Mouse (Mus musculus) hindbrain, postnatal 0 days (tissue): ENCODE data around the gene Aqr. TPM values are rescaled to one million over a fixed set of nuclear protein-coding genes. Genes with fewer than 3 reads are reported as not detected.

ENCODE experiments used
- ATAC-seq: fragments of 200-750 bp; cut with Nextera tagmentation; 2 replicates; pipeline ENCODE4 v1.8.0; 2017; ENCODE audit warnings: mild to moderate bottlenecking, moderate TSS enrichment, moderate library complexity
- DNase-seq: peaks from one replicate; pipeline ENCODE4 v3.0.0-alpha.2; 2015; ENCODE audit warnings: low spot score
- H3K27ac ChIP-seq: fragments of 300-500 bp; sonication (generic); 2 replicates; pipeline ENCODE4 v1.5.1; 2014; ENCODE audit warnings: mild to moderate bottlenecking
- H3K27me3 ChIP-seq: fragments of 300-500 bp; sonication (generic); 2 replicates; pipeline ENCODE4 v1.6.1; 2014; ENCODE audit warnings: low read length, mixed read lengths; ENCODE audit not compliant: insufficient read depth
- H3K36me3 ChIP-seq: fragments of 300-500 bp; sonication (generic); 2 replicates; pipeline ENCODE4 v1.6.1; 2014; ENCODE audit warnings: low read length, mixed read lengths; ENCODE audit not compliant: insufficient read depth
- H3K4me1 ChIP-seq: fragments of 300-500 bp; sonication (generic); 2 replicates; pipeline ENCODE4 v1.6.1; 2014; ENCODE audit warnings: antibody characterized with exemption, low read length, mixed read lengths; ENCODE audit not compliant: insufficient read depth
- H3K4me2 ChIP-seq: fragments of 300-500 bp; sonication (generic); 2 replicates; pipeline ENCODE4 v1.6.1; 2014; ENCODE audit warnings: low read depth, mild to moderate bottlenecking, low read length, moderate library complexity, mixed read lengths
- H3K4me3 ChIP-seq: fragments of 300-500 bp; sonication (generic); 2 replicates; pipeline ENCODE4 v1.5.1; 2014; ENCODE audit warnings: low read length
- H3K9ac ChIP-seq: fragments of 300-500 bp; sonication (generic); replicated peaks from 2 replicates; pipeline ENCODE4 v1.6.1; 2014; ENCODE audit warnings: mild to moderate bottlenecking, low read length, moderate library complexity, mixed read lengths
- H3K9me3 ChIP-seq: fragments of 300-500 bp; sonication (generic); 2 replicates; pipeline ENCODE4 v1.6.1; 2016; ENCODE audit warnings: low read length, mixed read lengths
- CTCF ChIP-seq: IDR thresholded peaks from 2 replicates; pipeline ENCODE4 v1.5.1; 2016; ENCODE audit warnings: antibody characterized with exemption, control low read depth, low read depth
- WGBS: fragments of 180-500 bp; shearing (Covaris S2); extraction: QIAGEN DNeasy Blood & Tissue Kit; methylation state at CpG from one replicate; pipeline ENCODE4 v1.1.7; 2014; 5-methylcytosine and 5-hydroxymethylcytosine counted together
- polyA plus RNA-seq: library from polyadenylated mRNA; unstranded; fragments of >200 nt; fragmentation: Nextera tagmentation; extraction: Ambion mirVana; gene quantifications from 2 replicates; pipeline ENCODE4 v1.2.1, GENCODE M21; 2015
- total RNA-seq: library from RNA; depleted of rRNA; stranded (reverse); fragments of >200 nt; gene quantifications from 2 replicates; pipeline ENCODE4 v1.2.3, GENCODE M21; 2014

The Aqr gene
- total and polyA plus RNA-seq, 2 experiments from 2014 or later = 24.3 to 26.3 TPM

- Histone ChIP-seq H3K9ac (no peak overlapping the region), H3K27me3 (no peaks in the 10 kb centered on the region), H3K4me3 (no peak overlapping the region), H3K9me3 (no peaks in the 10 kb centered on the region), H3K4me1 (no peaks in the 10 kb centered on the region), H3K4me2 (no peak overlapping the region), H3K27ac (no peak overlapping the region), H3K36me3 (peaks cover 55% of the 10 kb centered on the region)
- 90% methylated on average over 6 of the region's 6 CpGs for WGBS
- ATAC-seq (no peak), DNase-seq (no peak)
- TF ChIP-seq CTCF = no peak
Measured at GRCm38 (mm10) chr2:114143842-114144241, 43.0 kb downstream of the Aqr start.

DNA sequence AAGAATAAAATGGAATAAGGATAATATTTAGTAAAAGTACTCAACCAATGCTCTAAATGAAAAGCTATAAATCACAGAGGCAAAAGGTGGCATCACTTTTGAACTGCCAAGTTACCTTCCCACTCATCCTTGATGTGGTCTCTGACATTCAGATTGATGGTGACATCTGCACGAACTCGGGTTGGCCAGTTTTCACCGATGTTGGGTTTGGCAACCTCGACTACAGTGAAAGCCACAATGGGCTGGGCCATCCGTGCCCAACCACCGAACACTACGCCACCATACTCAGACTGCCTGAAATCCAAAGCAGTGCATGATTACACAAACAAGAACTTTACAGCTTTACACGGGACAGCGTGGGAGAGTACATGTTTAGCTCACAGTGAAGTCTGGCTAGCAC, 50.1 kb downstream of the Aqr start:
- H3K4me3 ChIP-seq = no peak overlapping the region
- DNase-seq (no peak), ATAC-seq (no peak)
- no peak overlapping the region for H3K9ac ChIP-seq
- H3K36me3 ChIP-seq = peaks cover 54% of the 10 kb centered on the region
- no peaks in the 10 kb centered on the region for H3K4me1 ChIP-seq
- TF ChIP-seq CTCF = no peak
- no peak overlapping the region for H3K27ac ChIP-seq
- H3K27me3 ChIP-seq = no peaks in the 10 kb centered on the region
- no peak overlapping the region for H3K4me2 ChIP-seq
- no peaks in the 10 kb centered on the region for H3K9me3 ChIP-seq
- 95% methylated on average over 9 of the region's 9 CpGs for WGBS

DNA sequence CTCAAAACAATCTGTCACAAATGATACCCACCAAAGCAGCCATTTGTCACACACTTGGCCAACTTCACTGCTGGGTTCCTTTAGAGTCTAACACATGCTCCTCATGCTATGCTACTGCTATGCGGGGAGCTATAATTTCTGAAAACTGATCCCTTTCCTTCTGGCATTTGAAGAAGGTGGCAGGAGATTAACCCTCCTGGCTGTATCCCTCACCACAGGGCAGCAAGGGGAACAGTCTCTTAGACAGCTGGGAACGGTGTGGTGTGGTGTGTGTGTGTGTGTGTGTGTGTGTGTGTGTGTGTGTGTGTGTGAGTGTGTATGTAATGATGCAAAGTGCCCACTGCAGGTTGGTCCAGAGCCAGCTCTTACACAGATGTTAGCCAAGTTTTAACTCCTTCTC, 51.0 kb downstream of the Aqr start:
- H3K4me2 ChIP-seq = no peak overlapping the region
- no peak overlapping the region for H3K9ac ChIP-seq
- no peak overlapping the region for H3K27ac ChIP-seq
- H3K27me3 ChIP-seq = no peaks in the 10 kb centered on the region
- no peak for ATAC-seq
- 70% methylated on average over 2 of the region's 2 CpGs for WGBS
- H3K4me1 ChIP-seq = no peaks in the 10 kb centered on the region
- H3K4me3 ChIP-seq = no peak overlapping the region
- peaks cover 48% of the 10 kb centered on the region for H3K36me3 ChIP-seq
- DNase-seq = peak; percentile 2
- H3K9me3 ChIP-seq = no peaks in the 10 kb centered on the region
- no peak for TF ChIP-seq CTCF

GRCm38 (mm10) chr2:114133355-114133754, 53.5 kb downstream of the Aqr start:
- H3K27ac ChIP-seq = no peak overlapping the region
- H3K36me3 ChIP-seq = peaks cover 42% of the 10 kb centered on the region
- no peak for ATAC-seq
- H3K9me3 ChIP-seq = no peaks in the 10 kb centered on the region
- no peak overlapping the region for H3K4me2 ChIP-seq
- no peak overlapping the region for H3K4me3 ChIP-seq
- H3K27me3 ChIP-seq = no peaks in the 10 kb centered on the region
- H3K4me1 ChIP-seq = no peaks in the 10 kb centered on the region
- no peak for DNase-seq
- 97% methylated on average over 4 of the region's 4 CpGs for WGBS
- no peak overlapping the region for H3K9ac ChIP-seq
- no peak for TF ChIP-seq CTCF

DNA sequence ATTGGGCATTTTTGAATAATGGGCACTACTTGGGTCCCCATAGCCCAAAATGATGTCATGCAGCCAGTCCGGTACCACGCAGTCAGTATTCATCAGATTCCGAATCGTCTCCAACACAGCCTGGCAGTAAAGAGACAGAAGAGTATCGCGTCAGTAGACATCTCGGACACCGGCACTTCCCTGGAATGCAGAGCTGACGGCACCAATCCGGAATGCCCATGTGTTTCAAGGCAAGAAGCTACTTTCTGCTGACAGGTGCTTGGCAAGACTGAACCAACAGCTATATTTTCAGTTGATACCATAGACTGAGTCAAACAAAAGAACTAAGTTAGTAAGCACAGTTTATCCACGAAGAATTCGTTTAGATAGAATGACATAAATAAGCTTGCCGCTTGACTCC, 56.2 kb downstream of the Aqr start:
- H3K27ac ChIP-seq = no peak overlapping the region
- 96% methylated on average over 13 of the region's 13 CpGs for WGBS
- no peaks in the 10 kb centered on the region for H3K27me3 ChIP-seq
- no peaks in the 10 kb centered on the region for H3K4me1 ChIP-seq
- H3K4me2 ChIP-seq = no peak overlapping the region
- DNase-seq (no peak), ATAC-seq (no peak)
- H3K9me3 ChIP-seq = no peaks in the 10 kb centered on the region
- no peak overlapping the region for H3K9ac ChIP-seq
- TF ChIP-seq CTCF = no peak
- no peak overlapping the region for H3K4me3 ChIP-seq
- H3K36me3 ChIP-seq = peaks cover 40% of the 10 kb centered on the region

GRCm38 (mm10) chr2:114123304-114123703, 63.5 kb downstream of the Aqr start:
- DNase-seq (no peak), ATAC-seq (no peak)
- Histone ChIP-seq H3K9ac (no peak overlapping the region), H3K4me1 (no peaks in the 10 kb centered on the region), H3K4me2 (no peak overlapping the region), H3K27ac (no peak overlapping the region), H3K36me3 (peaks cover 35% of the 10 kb centered on the region), H3K4me3 (no peak overlapping the region), H3K9me3 (no peaks in the 10 kb centered on the region), H3K27me3 (no peaks in the 10 kb centered on the region)
- WGBS = 89% methylated on average over 4 of the region's 4 CpGs
- TF ChIP-seq CTCF = no peak

GRCm38 (mm10) chr2:114119451-114119850, 67.4 kb downstream of the Aqr start:
- Histone ChIP-seq H3K36me3 (peaks cover 29% of the 10 kb centered on the region), H3K27ac (no peak overlapping the region), H3K4me2 (no peak overlapping the region), H3K9me3 (no peaks in the 10 kb centered on the region), H3K27me3 (no peaks in the 10 kb centered on the region), H3K9ac (no peak overlapping the region), H3K4me1 (no peaks in the 10 kb centered on the region), H3K4me3 (no peak overlapping the region)
- DNase-seq (no peak), ATAC-seq (no peak)
- no peak for TF ChIP-seq CTCF
- 62% methylated on average over 7 of the region's 7 CpGs for WGBS
